Mouse (Mus musculus) forelimb bud, embryonic 11.5 days (tissue): ENCODE measurements at regions not wholly inside any gene's neighbourhood (a gene's known extent, or its start where the extent isn't known, plus 50 kb on each side); places are given as distances from the start of the nearest gene placed in this dataset.

Experiments used
- DNase-seq: peaks from one replicate; pipeline ENCODE4 v3.0.0-alpha.2; 2012; ENCODE audit warnings: low read depth, low spot score

DNA sequence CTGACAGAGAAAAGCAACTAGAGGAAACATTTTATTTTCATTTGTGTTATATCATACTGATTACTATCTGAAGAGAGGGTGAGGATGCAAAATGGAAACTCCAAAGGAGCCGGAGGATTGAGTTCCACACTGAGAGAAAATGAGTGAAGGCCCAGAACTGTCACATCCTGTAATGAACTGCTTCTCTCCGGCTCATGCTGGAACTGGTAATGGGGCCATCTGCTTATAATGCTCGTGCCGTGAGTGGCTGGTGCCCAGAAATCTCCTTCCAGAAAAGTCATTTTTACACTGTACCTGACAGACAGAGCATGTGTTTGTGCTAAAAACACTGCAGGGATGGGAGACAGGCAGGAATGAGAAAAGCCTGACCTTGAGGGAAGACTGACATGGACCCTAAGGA, 483.5 kb upstream of the Pkdcc start:
- DNase-seq, result no peak

DNA sequence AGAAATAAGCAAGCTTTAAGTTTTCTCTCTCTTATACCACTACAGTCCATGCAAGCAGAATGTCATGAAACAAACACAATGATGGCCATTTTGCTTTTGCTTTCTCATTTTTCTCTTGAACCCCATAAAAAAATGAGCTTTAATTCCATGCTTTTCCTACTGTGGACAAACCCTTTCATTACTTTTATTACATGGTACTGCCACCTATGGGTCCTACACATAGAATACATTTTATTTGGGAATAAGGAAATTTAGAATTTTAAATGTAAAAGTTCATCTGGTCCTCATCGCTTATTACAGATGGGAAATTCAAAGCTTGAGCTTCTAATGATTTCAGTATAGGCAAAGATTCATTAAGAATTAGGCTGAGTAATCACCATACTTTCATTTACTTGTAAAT, 472.6 kb upstream of the Pkdcc start:
- no peak for DNase-seq

DNA sequence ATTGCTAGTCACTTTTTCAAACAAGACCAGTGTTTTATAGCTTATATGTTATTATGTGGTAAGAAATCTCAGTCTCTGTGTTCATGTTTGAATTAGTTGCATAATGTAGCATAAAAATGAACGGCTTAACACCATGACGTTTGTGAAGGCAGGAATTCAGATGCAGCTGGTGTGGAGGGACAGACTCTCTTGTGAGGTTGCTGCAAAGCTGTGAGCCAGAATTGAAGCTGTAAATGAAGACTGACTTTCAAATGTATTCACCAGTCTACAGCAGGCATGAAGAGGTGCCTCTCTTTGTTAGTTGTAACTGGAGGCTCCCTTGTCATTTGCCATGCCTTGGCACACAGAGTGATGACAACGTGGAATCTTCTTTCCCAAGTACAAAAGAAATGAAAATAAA, 457.7 kb upstream of the Pkdcc start:
- no peak for DNase-seq

DNA sequence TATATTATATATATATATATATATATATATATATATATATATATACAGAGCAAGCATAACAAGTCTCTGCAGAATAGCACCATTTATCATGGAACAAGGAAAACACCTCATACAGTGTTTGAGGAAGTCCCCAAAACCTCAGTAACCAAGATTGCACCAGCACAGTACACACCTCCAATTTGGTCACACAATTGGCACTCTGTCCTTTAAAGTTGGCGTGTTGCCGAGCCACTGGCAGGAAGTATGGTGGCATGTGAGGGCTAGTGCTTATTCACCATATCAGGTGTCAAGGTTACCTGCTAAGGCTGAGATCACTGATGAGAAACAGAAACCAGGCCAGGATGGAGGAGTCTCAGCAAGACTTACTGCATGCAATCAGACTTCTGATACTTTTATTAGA, 436.0 kb upstream of the Pkdcc start:
- no peak for DNase-seq

DNA sequence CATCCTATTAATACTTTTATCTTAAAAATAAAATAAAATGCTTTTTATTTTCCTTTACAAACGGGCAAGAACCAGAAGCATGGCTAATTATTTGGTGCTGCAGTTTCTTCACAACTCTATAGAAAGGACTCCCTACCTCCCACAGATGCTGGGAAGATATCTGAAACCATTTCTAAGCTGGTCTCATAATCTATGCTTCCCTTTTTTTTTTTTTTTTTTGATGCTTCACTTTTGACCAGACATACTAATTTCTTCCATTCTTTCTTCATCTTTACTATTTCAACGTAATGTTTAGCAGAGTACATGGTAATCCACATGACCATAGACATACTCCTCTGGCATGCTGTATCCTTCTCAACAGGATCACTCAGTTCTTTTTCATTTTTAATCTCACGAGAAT, 393.0 kb upstream of the Pkdcc start:
- DNase-seq, result no peak

DNA sequence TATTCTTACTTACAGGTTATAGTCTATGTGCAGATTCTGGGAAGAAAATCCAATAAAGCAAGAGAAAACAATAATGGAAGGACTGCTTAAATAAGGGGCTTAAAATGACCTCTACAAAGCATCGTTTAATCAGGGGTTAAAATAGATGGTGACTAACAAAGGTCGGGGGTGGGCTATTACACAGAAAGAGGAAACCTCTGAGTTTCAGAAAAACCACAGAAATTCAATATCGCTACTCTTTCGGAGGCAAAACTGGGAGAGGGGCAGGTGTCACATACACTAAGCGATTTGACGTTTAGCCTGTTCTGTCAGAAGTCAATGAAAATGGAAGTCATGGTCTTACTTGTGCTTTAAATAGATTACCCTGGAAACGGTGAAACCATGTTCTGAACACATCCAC, 391.0 kb upstream of the Pkdcc start:
- DNase-seq, result no peak

DNA sequence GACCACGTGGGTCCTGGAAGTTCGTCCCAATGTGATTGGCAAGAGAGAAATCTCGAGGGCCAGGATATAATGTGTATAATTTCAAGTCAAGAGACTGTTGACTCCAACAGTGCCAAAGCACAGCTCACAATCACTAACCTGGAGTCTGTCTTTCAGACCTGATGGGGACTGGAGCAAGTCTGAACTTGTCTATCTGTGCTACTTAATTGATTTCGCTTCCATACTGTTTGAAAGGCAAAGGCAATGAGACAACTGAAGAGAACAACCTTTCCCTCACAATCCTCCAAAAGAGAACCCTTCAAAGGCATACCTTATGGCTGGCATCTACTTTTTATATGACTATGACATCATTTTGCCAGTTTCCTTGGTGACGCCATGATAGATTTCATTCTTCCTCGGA, 390.5 kb upstream of the Pkdcc start:
- no peak for DNase-seq

DNA sequence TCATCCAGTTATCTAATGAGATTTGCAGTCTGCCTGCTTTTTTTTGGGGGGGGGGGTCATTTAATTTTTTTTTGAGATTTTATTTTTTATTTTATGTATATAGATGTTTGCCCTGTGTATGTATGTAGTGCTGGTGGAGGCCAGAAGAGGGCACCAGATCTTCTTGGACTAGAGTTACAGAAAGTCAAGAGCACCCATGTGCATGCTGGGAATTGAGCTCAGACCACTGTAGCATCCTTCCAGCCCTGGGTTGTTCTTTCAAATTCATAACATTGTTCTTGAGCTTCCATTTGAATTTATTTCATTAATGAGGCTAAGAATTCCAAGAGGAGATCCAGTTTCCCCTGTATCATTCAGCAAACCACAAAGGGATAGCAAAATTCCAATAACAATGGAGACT, 387.9 kb upstream of the Pkdcc start:
- DNase-seq, result no peak

DNA sequence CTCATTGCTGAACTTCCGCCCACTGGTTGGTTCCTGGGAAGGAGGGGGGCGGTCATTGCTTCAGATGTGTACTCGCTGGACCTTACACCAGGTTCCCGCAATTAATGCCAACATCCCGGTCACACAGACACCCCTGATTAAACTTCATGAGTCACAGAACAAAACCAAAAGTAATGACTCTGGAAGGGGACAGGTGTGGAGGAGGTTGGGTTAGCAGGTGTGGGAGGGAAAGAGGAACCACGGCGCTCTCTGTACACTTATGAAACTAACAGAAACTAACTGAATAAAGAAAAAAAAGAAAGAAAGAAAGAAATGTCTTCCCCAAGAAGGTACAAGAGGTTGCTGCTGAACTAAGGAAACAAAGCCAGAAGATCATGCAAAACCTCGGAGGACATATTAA, 387.3 kb upstream of the Pkdcc start:
- no peak for DNase-seq

DNA sequence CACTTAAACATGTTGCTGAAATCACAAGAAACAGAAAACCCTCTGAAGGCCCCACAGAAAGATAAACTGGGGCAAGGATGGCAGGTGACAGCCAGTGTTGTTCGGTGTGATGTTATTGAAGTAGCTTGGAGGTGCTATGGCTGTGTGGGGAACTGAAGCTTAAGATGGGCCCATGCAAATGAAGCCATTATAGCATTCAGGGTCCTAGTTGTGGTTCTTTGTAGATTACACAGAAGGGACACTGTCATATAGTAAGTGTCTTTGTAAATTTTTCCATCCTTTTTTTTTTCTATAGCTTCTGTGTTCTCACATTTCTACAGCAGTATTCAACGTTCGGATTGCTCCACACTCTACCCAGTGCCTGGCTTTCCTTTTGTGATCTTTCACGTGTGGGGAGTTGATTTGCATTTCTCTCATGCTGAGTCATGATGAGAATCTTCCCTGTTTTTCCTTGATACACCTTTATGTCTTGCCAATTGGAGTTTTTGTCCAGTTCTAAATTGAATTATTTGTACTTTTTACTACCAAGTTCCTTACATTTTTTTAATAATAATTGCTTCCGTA, 386.6 kb upstream of the Pkdcc start:
- no peak for DNase-seq

DNA sequence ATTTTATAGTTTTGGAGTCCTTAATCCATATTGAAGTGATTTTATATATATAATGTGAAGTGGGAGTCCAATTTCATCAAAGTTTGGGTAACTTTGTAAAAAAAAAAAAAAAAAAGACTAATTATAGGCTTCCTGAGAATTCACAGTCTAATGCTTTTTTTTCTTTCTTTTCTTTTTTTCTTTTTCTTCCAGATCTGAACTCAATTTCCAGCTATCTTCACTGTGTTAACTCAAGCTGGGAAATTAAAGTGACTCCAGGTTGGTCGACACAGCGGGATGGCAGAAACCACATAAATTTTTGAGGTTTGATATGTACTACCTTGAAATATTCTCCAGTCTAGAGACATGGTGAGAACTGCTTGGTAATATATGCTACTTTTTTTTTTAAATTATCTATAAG, 385.7 kb upstream of the Pkdcc start:
- no peak for DNase-seq

DNA sequence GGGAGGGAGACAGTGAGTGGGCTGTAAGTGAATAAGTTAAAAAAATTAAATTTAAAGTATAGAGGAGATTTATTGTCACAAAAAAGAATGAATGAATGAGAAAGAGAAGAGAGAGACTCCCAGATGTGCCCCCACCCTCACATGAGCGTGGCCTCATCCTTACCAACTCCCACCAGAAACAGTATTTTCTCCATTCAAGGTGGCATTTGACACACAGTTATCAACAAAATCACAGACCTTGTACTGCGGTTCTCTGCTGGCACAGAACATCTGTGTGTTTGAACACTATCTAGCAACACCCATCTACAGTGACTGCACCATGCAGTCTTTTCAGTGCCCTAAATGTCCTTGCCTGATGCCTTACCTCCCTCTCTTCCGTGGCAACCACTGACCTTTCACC, 380.9 kb upstream of the Pkdcc start:
- no peak for DNase-seq

DNA sequence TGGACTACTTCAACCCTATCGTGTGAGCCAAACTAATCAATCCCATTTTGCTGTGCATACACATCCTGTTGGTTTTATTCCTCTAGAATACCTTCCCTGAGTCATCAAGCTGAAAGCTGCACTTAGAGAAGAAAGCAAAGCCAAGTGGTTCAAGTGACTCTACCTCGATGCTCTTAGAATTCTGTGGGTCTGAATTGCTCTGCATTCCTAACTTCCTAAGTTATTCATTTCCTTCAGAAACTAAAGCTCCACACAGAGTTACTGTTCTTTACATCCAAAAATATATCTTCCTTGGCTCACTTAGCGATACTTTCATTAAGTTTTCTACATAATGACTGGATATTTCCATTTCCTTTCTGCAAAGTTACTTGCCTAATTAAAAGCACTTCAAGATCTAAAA, 379.0 kb upstream of the Pkdcc start:
- DNase-seq, result no peak

DNA sequence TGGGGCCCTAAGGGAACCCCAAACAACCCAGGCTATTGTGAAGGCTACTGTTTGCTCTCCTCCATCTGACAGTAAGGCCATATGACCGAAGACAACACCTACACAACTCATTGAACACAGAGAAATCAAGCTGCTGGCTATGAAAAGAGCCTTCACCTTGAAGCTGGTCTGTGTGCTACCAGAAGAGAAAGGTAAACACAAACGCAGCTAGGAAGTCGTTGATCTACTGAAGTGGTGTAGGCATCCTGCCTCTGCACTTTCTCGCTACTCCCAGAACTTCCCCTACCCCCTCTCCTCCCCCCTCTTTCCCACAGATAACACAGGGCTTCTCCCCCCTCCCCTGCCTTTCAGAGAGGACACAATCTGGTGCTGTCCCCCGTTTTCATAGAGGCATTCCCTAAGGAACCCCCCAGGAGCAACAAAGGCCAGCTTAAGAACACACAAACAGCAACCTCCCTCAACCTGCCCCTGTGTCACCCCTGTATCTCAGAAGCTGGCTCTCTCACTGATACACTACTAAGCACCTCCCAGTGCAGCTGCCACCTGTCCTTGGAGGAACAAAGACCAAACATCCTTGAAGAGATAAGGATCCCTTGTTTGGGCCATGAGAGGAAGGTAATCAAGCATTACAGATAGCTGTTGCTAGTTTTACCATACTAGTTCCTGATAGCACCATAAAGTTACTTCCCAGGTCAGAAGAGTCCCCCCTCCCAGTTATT, 368.2 kb upstream of the Pkdcc start:
- no peak for DNase-seq

DNA sequence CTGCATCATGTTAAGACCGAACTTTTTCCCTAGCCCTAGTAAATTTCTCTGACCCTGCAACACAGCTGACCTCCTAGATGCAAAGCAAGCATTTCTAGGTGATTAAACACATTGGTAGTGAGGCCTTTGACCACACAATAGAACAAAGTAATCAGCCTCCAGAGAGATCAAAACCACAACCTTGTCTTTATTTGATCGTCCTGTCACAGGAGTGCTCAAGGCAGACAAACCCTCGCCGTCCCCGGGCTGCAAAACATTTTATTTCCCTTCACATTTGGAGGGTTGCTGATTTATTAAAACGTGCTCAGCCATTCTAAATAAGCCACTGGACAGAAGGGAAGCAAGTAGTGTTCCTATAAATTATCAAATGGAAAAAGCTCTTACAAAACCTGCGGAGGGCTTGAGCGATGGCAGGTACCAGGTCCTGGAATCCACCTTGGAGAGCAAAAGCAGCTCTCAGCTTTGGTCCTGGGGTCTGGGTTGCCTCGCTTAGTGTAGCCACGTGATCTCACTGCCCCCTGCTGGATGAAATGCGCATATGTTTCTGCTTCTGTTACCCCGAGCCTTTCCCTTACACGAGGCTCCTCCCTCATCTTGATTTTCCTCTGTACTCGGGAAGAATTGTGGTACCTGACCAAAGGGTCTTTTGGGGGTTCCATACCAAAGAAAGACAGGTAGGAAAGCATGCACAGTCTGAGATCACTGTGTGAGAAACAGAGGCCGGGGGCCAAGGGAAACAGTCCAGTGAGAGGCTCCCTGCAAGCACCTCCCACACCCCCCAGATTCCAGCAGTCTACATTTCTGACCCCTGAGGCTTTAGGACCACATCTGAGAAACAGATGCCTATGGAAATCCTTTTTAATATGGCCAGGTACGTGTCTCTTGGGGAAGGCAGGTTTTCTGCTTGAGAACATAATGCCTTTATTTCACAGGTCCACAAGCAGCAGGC, 357.6 kb upstream of the Pkdcc start:
- peak; percentile 92 for DNase-seq

DNA sequence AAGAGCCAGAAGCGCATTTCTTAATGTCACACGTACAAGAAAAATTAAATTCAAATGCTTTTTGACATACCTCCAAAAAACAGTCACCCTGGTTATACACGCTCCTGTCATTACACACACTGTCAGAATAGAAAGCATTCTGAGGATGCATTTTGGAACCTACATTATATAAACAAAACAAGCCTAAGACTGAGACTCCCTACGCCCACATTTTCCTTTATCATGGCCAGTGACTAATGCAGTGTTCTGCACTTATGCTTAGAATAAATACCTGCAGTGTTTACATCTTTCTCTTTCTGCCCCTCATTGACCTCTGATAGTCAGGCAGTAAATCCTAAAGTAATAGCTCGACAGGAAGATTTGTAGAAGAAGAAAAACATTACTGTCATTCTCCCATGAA, 354.7 kb upstream of the Pkdcc start:
- no peak for DNase-seq

DNA sequence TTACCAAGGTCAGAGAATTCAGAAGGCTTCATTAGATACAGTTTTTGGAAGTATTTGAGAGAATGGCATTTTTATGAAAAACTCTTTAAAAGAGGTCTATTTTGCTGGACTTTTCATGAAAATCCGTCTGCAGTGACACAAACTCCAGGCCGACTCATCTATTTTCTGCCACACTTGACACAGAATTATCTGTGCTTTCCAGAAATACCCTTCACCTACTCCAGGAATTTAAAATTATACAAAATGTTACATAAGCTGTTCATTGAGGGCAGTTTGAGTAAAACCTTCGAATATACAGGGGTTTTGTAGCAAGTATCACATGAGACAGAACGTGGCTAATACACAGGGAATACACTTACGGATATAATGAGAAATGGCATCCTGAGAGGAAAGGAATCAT, 354.1 kb upstream of the Pkdcc start:
- no peak for DNase-seq

DNA sequence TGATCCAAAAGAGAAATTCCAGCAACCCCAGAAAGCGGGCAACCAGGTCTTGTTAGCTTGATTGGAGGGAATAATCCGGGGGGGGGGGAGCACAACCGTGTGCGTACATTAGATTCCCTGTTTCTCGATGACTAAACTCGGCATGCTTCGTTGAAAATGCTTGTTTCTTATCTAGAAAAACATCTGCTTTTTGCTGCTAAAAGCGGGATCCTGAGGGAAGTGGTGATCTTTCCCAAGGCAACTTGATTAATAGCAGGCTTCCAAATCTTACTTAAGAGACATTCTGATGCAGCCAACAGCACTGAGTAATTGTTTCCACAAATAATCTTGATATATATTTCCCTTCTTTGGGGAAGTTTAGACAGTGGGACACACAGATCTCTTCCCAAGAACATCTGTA, 338.0 kb upstream of the Pkdcc start:
- no peak for DNase-seq

DNA sequence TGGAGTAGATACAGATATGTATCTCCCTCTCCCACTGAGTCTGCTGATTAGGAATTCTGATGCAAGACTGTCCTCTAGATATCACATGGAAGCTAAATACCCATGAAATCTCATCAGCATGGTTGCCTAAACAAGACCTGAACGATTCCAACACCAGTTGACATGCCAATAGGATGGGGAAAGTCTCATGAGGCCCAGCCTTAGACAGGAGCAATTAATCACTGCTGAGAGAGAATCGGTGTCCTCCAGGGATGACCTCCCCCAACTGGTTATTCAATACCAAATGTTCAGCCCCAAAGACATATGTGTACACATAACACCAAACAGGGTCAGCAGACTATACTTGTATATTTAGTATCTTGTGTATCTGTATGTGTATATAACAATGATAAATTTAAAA, 314.5 kb upstream of the Pkdcc start:
- DNase-seq, result no peak

DNA sequence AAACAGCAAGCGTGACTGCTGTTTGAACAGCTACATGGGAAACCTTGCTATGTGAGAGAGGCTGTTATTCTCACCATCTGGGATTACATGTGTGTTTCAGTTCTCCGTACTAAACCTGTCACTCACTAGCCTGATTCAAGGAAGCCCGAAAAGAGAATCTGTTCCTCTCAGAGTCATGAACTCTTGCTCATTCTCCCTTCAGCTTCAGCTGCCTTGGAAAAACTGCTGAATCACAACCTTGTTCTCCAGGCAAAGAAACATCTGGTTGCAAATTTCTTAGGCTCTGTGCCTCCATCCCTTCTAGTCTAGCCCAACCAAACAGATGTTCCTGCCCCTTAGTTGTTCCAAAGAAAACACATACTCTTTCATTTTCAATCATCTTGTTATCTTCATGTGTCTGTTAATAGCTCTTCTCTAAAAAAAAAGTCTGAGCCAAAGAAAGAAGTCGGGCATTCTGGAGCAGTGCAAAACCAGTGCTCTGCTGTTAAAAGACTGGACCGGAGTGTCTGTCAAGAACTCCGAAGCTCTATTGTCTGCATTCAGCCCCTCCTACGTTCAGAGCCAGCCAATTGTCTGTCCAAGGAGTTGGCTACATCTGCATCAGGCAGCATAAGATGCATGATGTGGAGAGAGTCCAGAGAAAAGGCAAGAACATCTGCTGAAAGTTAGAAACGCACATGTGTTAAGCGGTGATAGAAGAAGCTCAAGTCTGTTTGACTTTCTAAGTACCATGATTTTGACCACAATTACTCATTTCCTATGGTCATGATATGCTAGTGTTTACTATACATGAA, 313.8 kb upstream of the Pkdcc start:
- DNase-seq, result no peak

DNA sequence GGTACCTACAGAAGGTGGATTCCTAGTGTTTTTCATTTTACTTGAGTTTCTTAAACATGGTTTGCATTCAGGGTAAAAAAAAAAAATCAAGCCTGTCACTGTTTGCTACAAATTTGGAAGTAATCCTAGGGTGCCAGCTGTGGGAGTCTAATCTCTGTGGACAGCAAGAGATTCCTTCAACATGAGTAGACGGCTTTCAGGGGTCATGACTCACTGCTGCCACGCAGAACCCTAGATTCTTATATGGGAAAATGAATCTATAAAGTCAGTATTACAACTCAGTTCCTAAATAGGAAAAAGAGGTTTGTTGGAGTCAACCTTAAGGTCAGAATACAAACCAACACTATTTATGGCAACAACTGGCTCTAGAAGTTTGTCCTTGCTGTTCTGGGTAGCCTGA, 310.1 kb upstream of the Pkdcc start:
- no peak for DNase-seq

DNA sequence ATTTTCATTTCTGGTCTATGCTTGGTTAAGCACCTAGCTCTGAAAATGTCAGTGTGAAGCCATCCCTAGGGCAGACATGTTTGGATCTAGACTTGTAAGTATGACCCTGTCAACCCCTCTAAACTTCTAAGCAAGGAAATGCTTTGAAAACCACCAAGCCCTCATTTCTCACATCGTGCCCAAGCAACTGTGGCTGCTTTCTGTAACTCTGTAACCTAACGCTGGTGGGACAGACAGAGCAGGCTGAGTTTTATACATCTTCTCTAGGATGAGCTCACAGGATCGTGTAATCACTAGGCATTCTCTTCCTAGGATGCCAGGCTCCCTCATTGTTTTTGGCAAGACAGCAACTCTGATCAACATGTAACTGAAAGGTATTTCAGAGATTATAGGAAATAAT, 309.6 kb upstream of the Pkdcc start:
- no peak for DNase-seq
